Mouse (Mus musculus) intestine, embryonic 16.5 days (tissue): ENCODE data around the gene Glycam1. TPM values are rescaled to one million over a fixed set of nuclear protein-coding genes. Genes with fewer than 3 reads are reported as not detected.
A peak's percentile ranks its signal among the peaks of the same experiment; 100 is the strongest.
"Not testable (repeated sequence)": the region's sequence is repeated elsewhere in the genome, so short reads cannot be mapped to it uniquely, and the experiment has no call there.

Experiments used
- ATAC-seq: fragments of 200-750 bp; cut with Nextera tagmentation; 2 replicates; pipeline ENCODE4 v1.8.0; 2017; ENCODE audit warnings: moderate TSS enrichment, moderate library complexity
- H3K27ac ChIP-seq: fragments of 300-500 bp; sonication (generic); 2 replicates; pipeline ENCODE4 v1.5.1; 2014; ENCODE audit warnings: mild to moderate bottlenecking, low read length
- H3K27me3 ChIP-seq: fragments of 300-500 bp; sonication (generic); replicated peaks from 2 replicates; pipeline ENCODE4 v1.6.1; 2014; ENCODE audit warnings: low read length, control low read depth, mixed read lengths; ENCODE audit not compliant: control insufficient read depth, insufficient read depth
- H3K36me3 ChIP-seq: fragments of 300-500 bp; sonication (generic); 2 replicates; pipeline ENCODE4 v1.6.1; 2014; ENCODE audit warnings: low read length, control low read depth; ENCODE audit not compliant: control insufficient read depth, insufficient read depth
- H3K4me1 ChIP-seq: fragments of 300-500 bp; sonication (generic); 2 replicates; pipeline ENCODE4 v1.6.1; 2014; ENCODE audit warnings: low read length, control low read depth, mixed read lengths; ENCODE audit not compliant: control insufficient read depth, insufficient read depth
- H3K4me2 ChIP-seq: fragments of 300-500 bp; sonication (generic); 2 replicates; pipeline ENCODE4 v1.6.1; 2014; ENCODE audit warnings: low read depth, low read length, control low read depth
- H3K4me3 ChIP-seq: fragments of 300-500 bp; sonication (generic); 2 replicates; pipeline ENCODE4 v1.5.1; 2014; ENCODE audit warnings: mild to moderate bottlenecking, low read length
- H3K9ac ChIP-seq: fragments of 300-500 bp; sonication (generic); 2 replicates; pipeline ENCODE4 v1.6.1; 2014; ENCODE audit warnings: low read depth, low read length
- H3K9me3 ChIP-seq: fragments of 300-500 bp; sonication (generic); 2 replicates; pipeline ENCODE4 v1.6.1; 2016; ENCODE audit warnings: low read length, control low read depth; ENCODE audit not compliant: control insufficient read depth
- WGBS: fragments of 180-500 bp; shearing (Covaris S2); extraction: QIAGEN DNeasy Blood & Tissue Kit; methylation state at CpG from one replicate; pipeline ENCODE4 v1.1.7; 2014; 5-methylcytosine and 5-hydroxymethylcytosine counted together
- polyA plus RNA-seq: library from polyadenylated mRNA; unstranded; fragments of >200 nt; fragmentation: Nextera tagmentation; extraction: Ambion mirVana; gene quantifications from 2 replicates; pipeline ENCODE4 v1.2.1, GENCODE M21; 2015

Gene Glycam1
- not detected in 2 replicates for polyA plus RNA-seq

DNA sequence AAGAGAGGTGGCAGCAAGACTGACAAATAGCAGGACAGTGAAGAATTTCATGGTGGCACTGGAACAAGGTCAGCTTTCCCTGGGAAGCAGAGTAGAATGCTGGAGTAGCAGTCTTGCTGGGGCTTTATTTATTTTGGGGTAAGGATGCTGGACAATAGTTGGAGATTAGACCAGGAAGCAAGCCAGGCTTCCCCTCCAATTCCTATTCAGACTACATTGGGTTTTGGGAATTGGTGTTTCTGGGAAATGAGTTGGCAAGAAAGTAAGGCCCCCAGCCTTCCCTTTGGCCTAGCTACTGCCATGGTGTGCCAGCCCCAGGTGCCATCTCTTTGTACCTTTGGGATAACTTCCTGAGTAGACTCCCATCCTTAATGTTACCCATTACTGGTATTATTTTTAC lies at the start of gene Glycam1:
Gene Glycam1 (minus strand): TSS at position 101 of the 400 bp plus-strand sequence.
- Histone ChIP-seq H3K9ac (no peak within 1 kb of the TSS), H3K9me3 (no peaks in the 10 kb centered on the region), H3K4me2 (no peak within 1 kb of the TSS), H3K36me3 (no peaks in the 10 kb centered on the region), H3K27ac (no peak within 1 kb of the TSS), H3K4me3 (no peak within 1 kb of the TSS), H3K27me3 (no peaks in the 10 kb centered on the region), H3K4me1 (no peaks in the 10 kb centered on the region)
- no peak for ATAC-seq

DNA sequence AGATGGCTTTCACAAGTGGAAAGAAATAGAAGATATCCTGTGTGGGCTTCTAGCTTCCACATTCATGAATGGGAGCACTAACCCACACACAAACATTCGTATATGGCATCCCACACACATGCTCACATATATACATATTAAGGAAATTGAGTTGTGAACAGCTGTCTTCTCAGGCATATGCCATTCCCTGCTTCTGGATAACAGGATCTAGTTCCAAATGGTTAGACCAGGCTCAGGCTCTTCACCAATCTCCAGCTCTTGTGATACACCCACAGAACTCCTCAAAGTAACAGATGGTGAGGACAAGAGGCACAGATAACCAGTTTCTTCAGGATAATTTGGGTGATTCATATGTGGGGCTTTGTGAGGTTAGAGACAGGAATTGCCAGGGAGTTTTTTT lies 39.6 kb upstream of the Glycam1 start:
- Histone ChIP-seq H3K36me3 (no peaks in the 10 kb centered on the region), H3K9me3 (no peaks in the 10 kb centered on the region), H3K4me1 (no peaks in the 10 kb centered on the region), H3K9ac (no peak overlapping the region), H3K4me3 (no peak overlapping the region), H3K4me2 (no peak overlapping the region), H3K27me3 (no peaks in the 10 kb centered on the region), H3K27ac (no peak overlapping the region)
- no peak for ATAC-seq
- WGBS, result 90% methylated on average over 1 of the region's 1 CpGs

DNA sequence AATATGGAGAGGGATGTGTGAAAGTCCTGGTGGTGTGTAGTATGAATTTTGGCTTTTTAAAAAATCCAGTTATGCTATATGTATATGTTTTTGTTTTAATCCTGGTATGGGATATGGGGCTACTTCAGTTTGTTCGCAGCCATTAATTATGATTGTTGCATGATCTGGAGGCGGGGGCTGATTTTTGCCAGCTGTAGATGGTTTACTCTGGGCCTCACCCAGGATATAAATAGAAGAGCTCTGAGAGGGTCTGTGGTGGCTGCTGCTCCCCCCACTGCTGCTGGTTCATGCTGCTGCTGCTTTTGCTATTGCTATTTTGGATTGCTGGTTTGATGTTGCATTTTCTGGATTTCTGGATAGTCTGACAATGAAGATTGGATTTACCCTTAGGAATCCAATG lies 25.9 kb upstream of the Glycam1 start:
- no peak overlapping the region for H3K27ac ChIP-seq
- no peaks in the 10 kb centered on the region for H3K27me3 ChIP-seq
- no peak overlapping the region for H3K4me3 ChIP-seq
- no peaks in the 10 kb centered on the region for H3K36me3 ChIP-seq
- H3K4me2 ChIP-seq, result no peak overlapping the region
- 67% methylated on average over 2 of the region's 2 CpGs for WGBS
- H3K4me1 ChIP-seq, result no peaks in the 10 kb centered on the region
- ATAC-seq, result no peak
- H3K9me3 ChIP-seq, result no peaks in the 10 kb centered on the region
- H3K9ac ChIP-seq, result no peak overlapping the region

- not testable (repeated sequence) for H3K4me2 ChIP-seq, ATAC-seq, H3K27me3 ChIP-seq, H3K4me1 ChIP-seq, H3K4me3 ChIP-seq, H3K9ac ChIP-seq, H3K36me3 ChIP-seq, H3K27ac ChIP-seq, H3K9me3 ChIP-seq
- WGBS, result 87% methylated on average over 4 of the region's 4 CpGs
Measured at GRCm38 (mm10) chr15:103587752-103588151, 22.9 kb upstream of the Glycam1 start.

DNA sequence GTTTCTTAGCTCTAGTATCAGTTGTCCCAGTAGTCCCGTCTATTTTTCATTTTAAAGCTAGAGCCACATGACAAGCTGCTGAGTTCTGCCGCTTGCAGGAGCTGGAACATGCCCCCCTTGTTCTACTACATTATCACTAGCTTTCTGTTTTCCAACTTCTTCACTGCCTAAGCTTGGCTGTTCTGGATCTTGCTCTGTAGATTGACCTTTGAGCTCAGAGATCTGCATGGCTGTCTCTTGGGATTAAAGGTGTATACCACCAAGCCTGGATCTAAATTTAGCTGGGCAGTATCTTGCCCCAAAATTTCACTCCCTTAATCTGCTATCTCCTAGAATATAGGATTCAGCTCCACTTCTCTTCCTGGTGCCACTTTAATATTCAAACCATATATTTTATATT lies 21.0 kb upstream of the Glycam1 start:
- no peak for ATAC-seq
- no peaks in the 10 kb centered on the region for H3K9me3 ChIP-seq
- H3K27me3 ChIP-seq, result no peaks in the 10 kb centered on the region
- H3K4me2 ChIP-seq, result no peak overlapping the region
- no peak overlapping the region for H3K9ac ChIP-seq
- H3K27ac ChIP-seq, result no peak overlapping the region
- whole genome bisulfite sequencing, result 76% methylated on average over 2 of the region's 2 CpGs
- no peaks in the 10 kb centered on the region for H3K36me3 ChIP-seq
- no peaks in the 10 kb centered on the region for H3K4me1 ChIP-seq
- no peak overlapping the region for H3K4me3 ChIP-seq

- WGBS, result 42% methylated on average over 3 of the region's 3 CpGs
- H3K4me3 ChIP-seq, result no peak overlapping the region
- no peak overlapping the region for H3K27ac ChIP-seq
- H3K36me3 ChIP-seq, result no peaks in the 10 kb centered on the region
- H3K27me3 ChIP-seq, result no peaks in the 10 kb centered on the region
- no peaks in the 10 kb centered on the region for H3K4me1 ChIP-seq
- H3K9ac ChIP-seq, result no peak overlapping the region
- H3K4me2 ChIP-seq, result no peak overlapping the region
- H3K9me3 ChIP-seq, result no peaks in the 10 kb centered on the region
- ATAC-seq, result 0 out of 2 replicates have a peak, but pooled peaks have one; percentile 63
Measured at GRCm38 (mm10) chr15:103552096-103552690, 12.7 kb downstream of the Glycam1 start.

GRCm38 (mm10) chr15:103551053-103551452 lies 13.8 kb downstream of the Glycam1 start:
- Histone ChIP-seq H3K4me1 (no peaks in the 10 kb centered on the region), H3K4me3 (no peak overlapping the region), H3K36me3 (no peaks in the 10 kb centered on the region), H3K27me3 (no peaks in the 10 kb centered on the region), H3K4me2 (no peak overlapping the region), H3K9me3 (no peaks in the 10 kb centered on the region), H3K9ac (no peak overlapping the region), H3K27ac (no peak overlapping the region)
- 26% methylated on average over 1 of the region's 1 CpGs for WGBS
- no peak for ATAC-seq

- no peaks in the 10 kb centered on the region for H3K36me3 ChIP-seq
- H3K4me1 ChIP-seq, result no peaks in the 10 kb centered on the region
- no peak for ATAC-seq
- H3K27me3 ChIP-seq, result no peaks in the 10 kb centered on the region
- H3K9ac ChIP-seq, result no peak overlapping the region
- no peak overlapping the region for H3K27ac ChIP-seq
- WGBS, result 91% methylated on average over 1 of the region's 1 CpGs
- no peak overlapping the region for H3K4me3 ChIP-seq
- no peak overlapping the region for H3K4me2 ChIP-seq
- no peaks in the 10 kb centered on the region for H3K9me3 ChIP-seq
Measured at GRCm38 (mm10) chr15:103549475-103549874, 15.4 kb downstream of the Glycam1 start.

- no peak overlapping the region for H3K4me3 ChIP-seq
- no peak overlapping the region for H3K9ac ChIP-seq
- no peaks in the 10 kb centered on the region for H3K4me1 ChIP-seq
- H3K27ac ChIP-seq, result no peak overlapping the region
- no peaks in the 10 kb centered on the region for H3K27me3 ChIP-seq
- no peaks in the 10 kb centered on the region for H3K36me3 ChIP-seq
- ATAC-seq, result no peak
- H3K4me2 ChIP-seq, result no peak overlapping the region
- no peaks in the 10 kb centered on the region for H3K9me3 ChIP-seq
- 79% methylated on average over 3 of the region's 3 CpGs for WGBS
Measured at GRCm38 (mm10) chr15:103547983-103548382, 16.9 kb downstream of the Glycam1 start.

DNA sequence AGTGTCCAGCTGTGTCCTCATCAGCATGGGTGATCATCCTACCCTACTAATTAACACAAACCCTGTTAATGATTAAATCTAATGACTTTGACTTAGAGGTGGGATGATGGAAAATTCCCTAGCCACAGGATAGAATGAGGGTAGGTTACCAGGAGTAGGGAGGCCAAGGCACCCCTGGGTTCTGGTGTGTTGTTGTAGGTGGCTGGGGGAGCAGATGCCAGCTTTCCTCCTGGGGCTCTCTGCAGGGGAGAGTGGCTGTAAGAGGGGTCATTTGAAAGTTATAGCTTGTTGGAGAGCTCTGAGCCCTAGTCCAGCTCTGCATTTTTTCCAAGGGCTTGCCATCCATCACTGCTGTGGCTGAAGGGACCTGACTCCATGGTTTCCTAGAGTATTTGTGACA lies 22.4 kb downstream of the Glycam1 start:
- ATAC-seq, result no peak
- Histone ChIP-seq H3K4me2 (no peak overlapping the region), H3K27me3 (peaks cover 9% of the 10 kb centered on the region), H3K4me1 (peaks cover 1% of the 10 kb centered on the region; the same call in 1 of the 2 replicates), H3K27ac (no peak overlapping the region), H3K4me3 (no peak overlapping the region), H3K9me3 (no peaks in the 10 kb centered on the region), H3K36me3 (no peaks in the 10 kb centered on the region), H3K9ac (no peak overlapping the region)
